Mouse (Mus musculus): ENCODE data around the gene Ttc28.

Ttc28 gene

GRCm38 (mm10) chr5:111098516-111099274, 219.1 kb downstream of the Ttc28 start:
- DNase-seq (ENCODE audit: low spot score) = no peak

GRCm38 (mm10) chr5:111100585-111100984, 221.0 kb downstream of the Ttc28 start:
- DNase-seq (ENCODE audit: low spot score) = no peak

GRCm38 (mm10) chr5:111101383-111101932, 221.9 kb downstream of the Ttc28 start:
- DNase-seq (ENCODE audit: low spot score) = no peak

GRCm38 (mm10) chr5:111104801-111105200, 225.2 kb downstream of the Ttc28 start:
- no peak for DNase-seq (ENCODE audit: low spot score)

- DNase-seq (ENCODE audit: low spot score) = no peak
Measured at GRCm38 (mm10) chr5:111111378-111111777, 231.8 kb downstream of the Ttc28 start.

GRCm38 (mm10) chr5:111113183-111113582, 233.6 kb downstream of the Ttc28 start:
- no peak for DNase-seq (ENCODE audit: low spot score)

GRCm38 (mm10) chr5:111113694-111114375, 234.2 kb downstream of the Ttc28 start:
- no peak for DNase-seq (ENCODE audit: low spot score)

GRCm38 (mm10) chr5:111114597-111114996, 235.0 kb downstream of the Ttc28 start:
- no peak for DNase-seq (ENCODE audit: low spot score)

GRCm38 (mm10) chr5:111115519-111116350, 236.1 kb downstream of the Ttc28 start:
- DNase-seq (ENCODE audit: low spot score) = no peak

- DNase-seq (ENCODE audit: low spot score) = no peak
Measured at GRCm38 (mm10) chr5:111119805-111120204, 240.2 kb downstream of the Ttc28 start.

GRCm38 (mm10) chr5:111120298-111120697, 240.7 kb downstream of the Ttc28 start:
- DNase-seq (ENCODE audit: low spot score) = no peak

- no peak for DNase-seq (ENCODE audit: low spot score)
Measured at GRCm38 (mm10) chr5:111120705-111121420, 241.3 kb downstream of the Ttc28 start.

- DNase-seq (ENCODE audit: low spot score) = no peak
Measured at GRCm38 (mm10) chr5:111122332-111123049, 242.9 kb downstream of the Ttc28 start.

- no peak for DNase-seq (ENCODE audit: low spot score)
Measured at GRCm38 (mm10) chr5:111123050-111123746, 243.6 kb downstream of the Ttc28 start.

GRCm38 (mm10) chr5:111124620-111125200, 245.1 kb downstream of the Ttc28 start:
- DNase-seq (ENCODE audit: low spot score) = no peak

GRCm38 (mm10) chr5:111125746-111126145, 246.1 kb downstream of the Ttc28 start:
- no peak for DNase-seq (ENCODE audit: low spot score)

GRCm38 (mm10) chr5:111127786-111128185, 248.2 kb downstream of the Ttc28 start:
- DNase-seq (ENCODE audit: low spot score) = no peak

GRCm38 (mm10) chr5:111130121-111130520, 250.5 kb downstream of the Ttc28 start:
- DNase-seq (ENCODE audit: low spot score) = no peak

GRCm38 (mm10) chr5:111131561-111131960, 252.0 kb downstream of the Ttc28 start:
- no peak for DNase-seq (ENCODE audit: low spot score)

GRCm38 (mm10) chr5:111133150-111133549, 253.5 kb downstream of the Ttc28 start:
- DNase-seq (ENCODE audit: low spot score) = no peak

All from urinary bladder, postnatal 10 days (tissue).